Mouse (Mus musculus) T-helper 1 cell (primary cell): Measurements from ENCODE around the gene Vsig8.

Experiments used
- in situ Hi-C: fragments of 300-600 bp; cut with MboI, MseI; formaldehyde crosslinking; loops from one replicate; pipeline ENCODE4 v1.15.1; 2025; ENCODE audit warnings: high pct_unique_total_duplicates

Gene Vsig8

GRCm38 (mm10) chr1:172527431-172527830, 28.3 kb upstream of the Vsig8 start:
- in situ Hi-C loops, result loop anchor here (5.0 kb wide), 1 partner anchor 105 kb away; the partner anchor contains the start of gene Dusp23

- in situ Hi-C loops, result loop anchor here (5.0 kb wide), 1 partner anchor 104 kb away; the partner anchor contains the start of gene Dusp23
Observed at GRCm38 (mm10) chr1:172528701-172529100, 27.0 kb upstream of the Vsig8 start.

- in situ Hi-C loops, result no loop called here
Observed at GRCm38 (mm10) chr1:172530544-172531220, 25.1 kb upstream of the Vsig8 start.

DNA sequence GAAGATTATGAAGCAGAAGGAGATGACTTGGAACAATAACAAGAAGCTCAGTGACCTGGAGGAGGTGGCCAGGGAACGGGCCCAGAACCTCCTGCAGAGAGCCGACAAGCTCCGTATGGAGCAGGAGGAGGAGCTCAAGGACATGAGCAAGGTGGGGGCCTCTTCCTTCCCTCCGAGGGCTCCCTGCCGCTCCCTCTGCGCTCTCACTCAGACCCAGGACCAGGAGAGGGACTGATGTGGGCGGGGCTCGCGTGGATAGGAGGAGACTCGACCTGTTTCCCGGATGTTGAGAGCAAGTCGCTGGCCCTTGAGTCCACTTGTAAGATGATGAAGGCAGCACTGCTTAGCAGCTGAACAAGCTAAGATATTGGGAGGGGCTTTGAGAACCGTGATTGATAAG, 23.2 kb upstream of the Vsig8 start:
- in situ Hi-C loops, result no loop called here

DNA sequence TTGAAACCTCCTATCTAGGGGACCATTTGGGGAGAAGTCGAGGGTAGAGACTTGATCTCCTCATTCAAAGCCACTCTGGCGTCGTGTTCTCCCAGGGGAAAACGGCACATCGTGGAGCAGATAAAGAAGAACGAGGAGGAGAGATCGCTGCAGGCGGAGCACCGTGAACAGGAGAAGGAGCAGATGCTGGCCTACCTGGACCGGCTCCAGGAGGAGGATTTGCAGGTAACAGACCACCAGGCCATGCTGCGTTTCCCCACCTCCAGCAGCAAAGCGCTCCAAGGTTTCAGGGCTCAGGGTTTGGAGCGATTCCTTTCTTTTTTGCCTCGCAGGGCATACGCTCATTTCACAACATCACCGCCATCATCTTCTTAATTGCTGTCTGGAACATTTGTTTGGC, 20.6 kb upstream of the Vsig8 start:
- in situ Hi-C loops, result no loop called here

DNA sequence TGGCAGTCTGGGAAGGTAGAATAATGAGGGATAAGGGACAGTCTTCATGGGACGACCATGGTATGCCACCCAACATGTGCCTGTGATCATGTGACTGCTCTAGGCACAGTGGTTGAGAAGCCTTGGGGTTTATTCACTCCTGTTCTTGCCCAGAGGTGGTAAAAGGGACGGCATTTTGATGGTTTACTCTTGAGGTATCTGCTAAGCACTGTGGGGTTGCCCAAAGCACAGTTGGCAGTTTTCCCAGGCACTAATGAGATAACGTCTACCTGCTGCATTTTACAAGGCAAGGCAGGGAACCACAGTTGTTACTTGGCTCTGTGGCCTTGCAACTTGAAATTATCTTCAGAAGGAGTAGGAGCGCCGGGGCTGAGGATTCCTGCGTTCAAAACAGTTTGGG, 15.9 kb upstream of the Vsig8 start:
- in situ Hi-C loops, result no loop called here

DNA sequence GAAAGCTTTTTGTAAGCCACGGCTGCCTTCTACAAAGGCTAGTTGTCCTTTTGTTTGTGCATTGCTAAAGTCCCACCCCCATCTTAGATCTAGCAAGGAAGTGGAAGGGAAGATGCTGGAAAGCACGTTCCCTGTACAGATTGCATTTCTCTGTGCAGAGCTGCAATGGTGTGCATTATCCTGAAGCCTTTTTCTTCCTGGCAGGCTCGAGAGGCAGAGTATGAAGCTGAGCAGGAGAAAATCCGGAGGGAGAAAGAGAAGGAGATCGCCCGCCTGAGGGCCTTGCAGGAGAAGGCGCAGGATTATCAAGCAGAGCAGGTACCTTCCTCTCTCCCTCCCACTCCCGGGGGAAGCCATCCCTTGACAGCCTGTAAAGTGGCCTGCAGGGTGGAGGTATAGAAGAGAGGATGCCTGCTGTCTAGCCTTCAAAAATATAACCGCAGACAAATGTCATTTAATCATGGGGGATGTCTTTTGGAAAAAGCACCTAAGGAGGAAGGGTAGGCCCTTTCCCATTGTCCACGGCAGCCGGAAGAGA, 15.4 kb upstream of the Vsig8 start:
- in situ Hi-C loops, result no loop called here

DNA sequence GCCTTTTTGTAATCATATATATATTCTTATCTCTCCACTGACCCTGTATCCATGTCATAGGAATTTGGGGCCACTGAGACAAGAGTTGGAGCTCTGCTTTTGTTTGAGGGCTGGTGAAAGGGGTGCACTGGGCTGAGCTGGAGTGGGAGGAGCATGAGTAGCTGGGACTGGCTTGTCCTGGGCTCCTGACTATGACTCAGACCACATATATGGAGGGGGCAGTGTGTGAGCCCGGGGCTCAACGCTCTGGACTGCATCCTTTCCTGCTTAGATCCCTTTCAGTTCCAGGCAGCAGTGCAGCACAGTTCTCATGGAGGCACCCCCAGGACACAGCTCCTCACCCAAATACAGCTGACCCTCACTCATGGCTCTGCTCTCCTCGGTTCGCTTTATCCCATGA, 9.7 kb upstream of the Vsig8 start:
- in situ Hi-C loops, result no loop called here

DNA sequence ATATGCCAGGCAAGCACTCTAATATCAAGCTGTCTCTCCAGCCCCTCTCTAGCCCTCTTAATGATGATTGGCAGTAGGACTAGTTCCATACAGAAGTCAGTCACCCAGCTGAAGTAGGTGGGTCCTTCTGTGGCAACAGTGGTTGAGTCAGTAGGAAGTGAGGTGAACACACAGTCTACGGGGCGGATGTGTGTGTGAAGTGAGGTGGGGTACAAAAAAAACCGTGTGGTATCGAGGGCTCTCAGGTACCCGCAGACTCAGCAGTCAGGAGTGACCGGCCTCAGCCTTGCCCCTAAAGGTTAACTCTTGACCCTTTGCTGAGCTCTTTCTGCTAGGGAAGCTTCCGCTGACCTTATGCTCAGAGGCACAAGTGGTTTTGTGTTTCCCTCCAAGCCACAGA, 7.2 kb upstream of the Vsig8 start:
- in situ Hi-C loops, result no loop called here

DNA sequence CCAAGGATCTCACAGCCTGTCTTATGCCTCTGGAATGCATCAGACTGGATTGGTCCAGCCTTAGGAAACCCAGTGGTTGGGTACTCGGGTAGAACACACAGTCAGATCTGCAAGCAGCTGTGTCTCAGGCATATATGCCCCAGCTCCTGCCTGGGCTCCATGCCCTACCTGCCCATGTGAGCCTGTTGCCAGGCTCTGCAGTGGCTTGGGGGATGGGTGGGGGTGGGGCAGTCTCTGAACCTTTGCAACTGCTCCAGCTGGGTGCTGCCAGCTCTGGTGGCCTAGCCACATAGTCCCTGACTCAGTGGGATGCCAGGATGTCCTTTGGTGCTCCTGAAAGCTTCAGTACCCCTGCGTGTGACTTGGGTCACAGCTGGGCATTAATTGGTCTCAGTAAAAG, 6.4 kb upstream of the Vsig8 start:
- in situ Hi-C loops, result no loop called here

DNA sequence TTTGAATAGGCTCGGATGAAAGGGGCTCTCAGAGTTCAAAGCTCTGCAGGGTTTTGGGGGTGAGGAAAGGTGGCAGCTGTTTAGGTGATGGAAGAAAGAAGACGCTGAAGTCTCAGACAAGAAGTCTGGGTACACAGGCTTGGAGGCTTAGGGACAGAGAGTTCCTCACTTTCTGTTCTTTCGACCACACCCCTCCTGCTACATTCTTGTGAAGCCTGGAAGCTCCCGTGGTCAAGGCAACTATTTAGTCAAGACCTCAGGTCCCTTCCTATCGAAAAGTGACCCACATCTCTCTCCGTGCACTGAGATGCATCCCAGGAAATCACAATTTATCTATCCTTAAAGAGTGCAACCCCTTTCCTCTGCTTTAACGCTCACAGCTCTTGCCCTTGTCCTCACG, 6.0 kb upstream of the Vsig8 start:
- in situ Hi-C loops, result loop anchor here (25.0 kb wide), 1 partner anchor 1912 kb away; the partner anchor contains the start of gene Olfml2b

- in situ Hi-C loops, result loop anchor here (25.0 kb wide), 1 partner anchor 1913 kb away; the partner anchor contains the start of gene Olfml2b
Observed at GRCm38 (mm10) chr1:172550551-172550951, 5.2 kb upstream of the Vsig8 start.

DNA sequence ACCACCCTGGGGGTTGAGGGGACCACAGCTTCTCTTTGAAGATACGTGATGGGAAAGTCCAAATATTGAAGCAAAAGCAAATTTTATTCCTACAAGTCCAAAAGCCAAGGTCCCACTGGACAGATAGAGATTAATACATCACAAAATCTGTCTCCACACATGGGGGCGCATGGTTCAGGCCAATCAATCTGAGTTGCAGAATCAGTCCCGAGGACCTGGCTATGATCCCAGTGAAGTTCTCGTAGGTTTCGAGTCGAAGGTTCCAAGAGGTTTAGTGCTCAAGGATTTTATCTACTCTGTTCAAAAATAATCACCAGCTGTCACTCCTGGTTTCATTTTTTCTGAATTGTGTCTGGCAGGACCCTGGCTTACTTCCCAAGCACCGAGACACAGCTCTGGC, 4.7 kb upstream of the Vsig8 start:
- in situ Hi-C loops, result loop anchor here (25.0 kb wide), 1 partner anchor 1914 kb away; the partner anchor contains the start of gene Olfml2b

- in situ Hi-C loops, result loop anchor here (25.0 kb wide), 1 partner anchor 1915 kb away; the partner anchor contains the start of gene Olfml2b
Observed at GRCm38 (mm10) chr1:172552623-172553022, 3.1 kb upstream of the Vsig8 start.

DNA sequence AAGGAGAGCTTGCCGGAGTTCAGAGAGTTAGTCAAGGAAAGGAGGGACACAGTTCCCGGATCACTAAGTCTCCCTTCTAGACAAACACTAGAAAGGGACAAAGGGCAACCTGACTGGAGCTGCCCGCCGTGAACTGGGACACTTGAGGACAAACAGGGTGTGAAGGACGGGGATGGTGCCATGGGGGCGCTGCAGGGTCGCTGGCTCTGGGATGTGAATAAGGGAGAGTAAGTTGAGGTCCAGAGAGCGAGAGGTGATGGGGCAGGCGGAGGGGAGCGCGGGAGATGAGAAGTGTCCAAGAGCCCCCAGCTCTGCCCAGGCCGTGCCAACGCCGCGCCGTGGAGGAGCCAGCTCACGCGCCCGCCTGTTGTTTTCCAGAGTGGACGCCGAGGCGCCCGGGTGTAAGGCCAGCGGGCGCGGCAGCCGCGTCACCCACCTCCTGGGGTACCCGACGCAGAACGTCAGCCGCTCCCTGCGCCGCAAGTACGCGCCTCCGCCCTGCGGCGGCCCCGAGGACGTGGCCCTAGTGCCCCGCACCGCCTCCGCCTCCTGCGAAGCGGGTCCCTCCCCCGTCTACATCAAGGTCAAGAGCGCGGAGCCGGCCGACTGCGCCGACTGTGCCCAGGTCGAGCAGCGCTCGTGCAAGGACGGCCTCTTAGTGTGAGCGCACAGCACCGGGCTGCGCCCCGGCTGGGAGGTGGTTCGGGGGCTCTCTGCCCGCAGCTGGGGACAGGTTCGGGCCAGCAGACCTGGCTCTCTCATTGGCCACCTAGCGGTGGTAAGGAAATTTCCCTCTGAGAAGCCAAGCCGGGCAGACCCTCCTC, 7.1 kb downstream of the Vsig8 start:
- in situ Hi-C loops, result loop anchor here (25.0 kb wide), 1 partner anchor 1926 kb away; the partner anchor contains the start of gene Olfml2b

- in situ Hi-C loops, result loop anchor here (25.0 kb wide), 1 partner anchor 1926 kb away; the partner anchor contains the start of gene Olfml2b
Observed at GRCm38 (mm10) chr1:172563465-172563828, 7.7 kb downstream of the Vsig8 start.

DNA sequence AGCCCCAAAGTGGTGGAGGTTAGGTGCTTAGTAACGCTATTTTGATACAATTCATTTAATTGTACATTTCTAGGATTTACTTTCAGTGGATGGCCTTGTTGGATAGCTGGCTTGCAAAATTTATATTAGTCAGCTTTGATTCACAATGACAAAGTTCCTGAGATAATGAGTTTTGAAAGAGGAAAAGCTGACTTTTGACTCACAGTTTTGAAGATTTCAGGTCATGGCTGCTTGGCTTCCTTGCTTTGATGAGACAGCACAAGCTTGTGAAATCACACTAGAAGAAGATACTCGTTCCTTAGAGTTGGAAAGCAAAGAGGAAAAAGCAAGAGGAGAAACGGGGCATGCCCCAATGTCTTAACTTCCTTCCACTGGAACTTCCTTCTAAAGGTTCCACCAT, 10.4 kb downstream of the Vsig8 start:
- in situ Hi-C loops, result loop anchor here (25.0 kb wide), 1 partner anchor 1929 kb away; the partner anchor contains the start of gene Olfml2b

- in situ Hi-C loops, result loop anchor here (25.0 kb wide), 1 partner anchor 1930 kb away; the partner anchor contains the start of gene Olfml2b
Observed at GRCm38 (mm10) chr1:172567758-172568157, 12.0 kb downstream of the Vsig8 start.

GRCm38 (mm10) chr1:172580116-172580515, 24.4 kb downstream of the Vsig8 start:
- in situ Hi-C loops, result no loop called here

GRCm38 (mm10) chr1:172582436-172582835, 26.7 kb downstream of the Vsig8 start:
- in situ Hi-C loops, result no loop called here

DNA sequence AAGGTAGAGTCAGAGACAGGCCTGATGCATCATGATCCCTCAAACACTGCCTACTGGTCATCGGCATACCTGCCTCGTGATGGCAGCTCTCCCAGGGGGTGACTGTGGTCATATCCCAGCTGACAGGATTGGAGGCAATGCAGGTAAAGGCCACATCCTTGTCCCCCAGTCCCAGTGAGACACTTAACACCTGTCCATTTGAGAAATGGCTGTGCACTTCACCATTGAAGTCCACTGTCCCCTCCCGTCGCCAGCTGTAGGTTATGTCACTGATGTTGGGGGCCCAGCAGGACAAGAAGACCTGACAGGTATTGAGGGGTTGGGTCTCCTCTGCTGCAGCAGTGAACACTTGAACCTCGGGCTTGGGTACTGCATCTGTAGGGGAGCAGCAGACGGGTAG, 28.5 kb downstream of the Vsig8 start:
- in situ Hi-C loops, result no loop called here

DNA sequence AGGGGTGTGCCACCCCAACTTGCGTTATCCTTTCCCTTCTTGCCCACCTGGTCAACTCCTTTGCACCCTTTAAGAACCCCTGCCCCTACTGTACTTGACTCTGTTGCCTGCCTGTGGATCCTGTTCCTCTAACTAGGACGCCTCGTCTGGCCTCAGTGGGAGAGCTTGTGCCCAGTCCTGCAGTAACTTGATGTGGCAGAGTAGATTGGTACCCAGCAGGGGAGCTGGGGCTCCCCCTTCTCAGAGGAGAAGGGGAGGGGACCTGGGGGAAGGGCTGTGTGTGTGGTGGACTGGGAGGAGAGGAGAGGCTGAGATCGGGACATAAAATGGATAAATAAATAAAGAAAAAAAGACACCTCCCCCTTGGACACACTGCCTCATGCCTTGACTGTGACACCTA, 29.3 kb downstream of the Vsig8 start:
- in situ Hi-C loops, result no loop called here
